Mouse (Mus musculus) myocyte (in vitro differentiated cells): ENCODE measurements around the gene Tnfrsf12a. TPM values are rescaled to one million over a fixed set of nuclear protein-coding genes. Genes with fewer than 3 reads are reported as not detected.

Experiments
- H3K27me3 ChIP-seq: one replicate; pipeline ENCODE4 v1.6.1; 2011; ENCODE audit not compliant: control insufficient read depth, insufficient read depth, insufficient read length
- H3K36me3 ChIP-seq: one replicate; pipeline ENCODE4 v1.6.1; 2011; ENCODE audit not compliant: control insufficient read depth, insufficient read depth
- H3K4me2 ChIP-seq: one replicate; pipeline ENCODE4 v1.6.1; 2011; ENCODE audit warnings: low read depth, control low read depth
- H3K4me3 ChIP-seq: one replicate; pipeline ENCODE4 v1.5.1; 2011; ENCODE audit warnings: mild to moderate bottlenecking, control low read depth, moderate library complexity
- H3K79me2 ChIP-seq: one replicate; pipeline ENCODE4 v1.6.1; 2011; ENCODE audit not compliant: control insufficient read depth, insufficient read depth
- H3ac ChIP-seq: one replicate; pipeline ENCODE4 v1.6.1; 2011; ENCODE audit not compliant: control insufficient read depth, insufficient read length
- CEBPB ChIP-seq: IDR thresholded peaks from 2 replicates; pipeline ENCODE4 v1.6.1; 2011; ENCODE audit warnings: mild to moderate bottlenecking, moderate library complexity; ENCODE audit not compliant: poor library complexity, insufficient read depth, severe bottlenecking
- E2F4 ChIP-seq: IDR thresholded peaks from one replicate; pipeline ENCODE4 v1.6.1; 2011; ENCODE audit warnings: mild to moderate bottlenecking, control low read depth, moderate library complexity; ENCODE audit not compliant: insufficient read depth
- MAX ChIP-seq: IDR thresholded peaks from one replicate; pipeline ENCODE4 v1.6.1; 2011; ENCODE audit warnings: low read depth, mild to moderate bottlenecking, control low read depth
- MYOD1 ChIP-seq, 3 experiments: IDR thresholded peaks; one replicate each; pipeline ENCODE4 v1.6.1; 2011; ENCODE audit warnings: control low read depth in 2 of 3, low read depth in 2 of 3, mild to moderate bottlenecking in 2 of 3, moderate library complexity in 1 of 3; ENCODE audit not compliant: insufficient read length in 2 of 3, control insufficient read depth in 1 of 3
- MYOG ChIP-seq, 3 experiments: IDR thresholded peaks; one replicate each; pipeline ENCODE4 v1.6.1; 2011; ENCODE audit warnings: control low read depth in 2 of 3, low read depth in 2 of 3, mild to moderate bottlenecking in 2 of 3; ENCODE audit not compliant: insufficient read length in 2 of 3, control insufficient read depth in 1 of 3, insufficient read depth in 1 of 3
- POLR2A ChIP-seq: IDR thresholded peaks from one replicate; pipeline ENCODE4 v1.6.1; 2011; ENCODE audit warnings: low read depth, mild to moderate bottlenecking, control low read depth, moderate library complexity; ENCODE audit not compliant: insufficient read length
- POLR2AphosphoS2 ChIP-seq: IDR thresholded peaks from one replicate; pipeline ENCODE4 v1.6.1; 2011; ENCODE audit warnings: low read depth, control low read depth; ENCODE audit not compliant: insufficient read length
- REST ChIP-seq: IDR thresholded peaks from one replicate; pipeline ENCODE4 v1.6.1; 2011; ENCODE audit warnings: mild to moderate bottlenecking, control low read depth, moderate library complexity; ENCODE audit not compliant: insufficient read depth, insufficient read length
- SRF ChIP-seq: IDR thresholded peaks from one replicate; pipeline ENCODE4 v1.6.1; 2011; ENCODE audit warnings: low read depth; ENCODE audit not compliant: control insufficient read depth, insufficient read length
- TCF12 ChIP-seq: IDR thresholded peaks from one replicate; pipeline ENCODE4 v1.6.1; 2011; ENCODE audit warnings: mild to moderate bottlenecking, control low read depth; ENCODE audit not compliant: poor library complexity, insufficient read depth, severe bottlenecking
- TCF3 ChIP-seq: IDR thresholded peaks from one replicate; pipeline ENCODE4 v1.6.1; 2011; ENCODE audit warnings: low read depth, control low read depth; ENCODE audit not compliant: insufficient read length
- USF1 ChIP-seq: IDR thresholded peaks from one replicate; pipeline ENCODE4 v1.6.1; 2011; ENCODE audit warnings: low read depth, mild to moderate bottlenecking, control low read depth, moderate library complexity
- polyA plus RNA-seq: library from polyadenylated mRNA; unstranded; fragments of >200 nt; fragmentation: generic; extraction: Trizol; gene quantifications from one replicate; pipeline ENCODE4 v1.2.1, GENCODE M21; 2012; ENCODE audit warnings: missing spikeins

The Tnfrsf12a gene
- polyA plus RNA-seq, 1 experiment, result 328 TPM

DNA sequence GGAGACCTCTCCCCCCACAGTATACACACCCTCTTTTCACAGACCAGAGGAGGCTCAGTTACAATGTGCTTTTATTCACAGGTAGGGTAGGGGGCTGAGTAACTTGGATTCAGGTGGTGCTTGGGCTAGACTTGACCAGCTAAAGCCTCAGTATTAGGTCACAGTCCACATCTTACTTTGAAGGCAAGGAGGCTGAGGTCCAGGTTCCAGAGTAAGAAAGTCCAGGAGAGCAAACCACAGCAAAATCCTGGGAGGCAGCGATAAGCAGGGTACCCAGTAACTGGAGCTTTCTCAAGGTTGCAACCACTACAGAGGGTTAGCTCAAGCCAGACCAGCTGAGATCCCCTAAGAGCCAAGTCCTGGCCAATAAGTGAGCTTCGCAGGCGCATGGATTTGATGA, 5.3 kb upstream of the Tnfrsf12a start:
- no peak for TF ChIP-seq TCF3
- H3K27me3 ChIP-seq, result no peaks in the 10 kb centered on the region
- H3K4me3 ChIP-seq, result no peak overlapping the region
- no peaks in the 10 kb centered on the region for H3K36me3 ChIP-seq
- H3K79me2 ChIP-seq, result no peaks in the 10 kb centered on the region
- no peak overlapping the region for H3K4me2 ChIP-seq
- H3ac ChIP-seq, result no peak overlapping the region

GRCm38 (mm10) chr17:23682092-23682491, 4.8 kb upstream of the Tnfrsf12a start:
- TF ChIP-seq POLR2A, result no peak
- TF ChIP-seq MAX, result no peak
- TF ChIP-seq CEBPB, result no peak
- no peak for TF ChIP-seq SRF
- no peak for TF ChIP-seq E2F4
- no peak for TF ChIP-seq REST
- TF ChIP-seq MYOD1 (IDR thresholded peaks at IDR 0.05; ENCODE audit: control insufficient read depth in 1 of 3, insufficient read length in 2 of 3, low read depth in 2 of 3), result no peak
- TF ChIP-seq USF1, result no peak
- TF ChIP-seq POLR2AphosphoS2, result no peak
- TF ChIP-seq TCF12, result no peak
- TF ChIP-seq TCF3, result no peak
- no peak for TF ChIP-seq MYOG (IDR thresholded peaks at IDR 0.05; ENCODE audit: control insufficient read depth in 1 of 3, insufficient read depth in 1 of 3, insufficient read length in 2 of 3, low read depth in 2 of 3)
- Histone ChIP-seq H3K4me3 (no peak overlapping the region), H3K4me2 (no peak overlapping the region), H3K36me3 (no peaks in the 10 kb centered on the region), H3ac (no peak overlapping the region), H3K27me3 (no peaks in the 10 kb centered on the region), H3K79me2 (peaks cover under 1% of the 10 kb centered on the region)

GRCm38 (mm10) chr17:23681086-23681485, 3.8 kb upstream of the Tnfrsf12a start:
- Histone ChIP-seq H3K36me3 (no peaks in the 10 kb centered on the region), H3K4me2 (no peak overlapping the region), H3ac (no peak overlapping the region), H3K79me2 (peaks cover 3% of the 10 kb centered on the region), H3K4me3 (no peak overlapping the region), H3K27me3 (no peaks in the 10 kb centered on the region)
- TF ChIP-seq MAX, result no peak
- no peak for TF ChIP-seq CEBPB
- no peak for TF ChIP-seq REST
- TF ChIP-seq POLR2AphosphoS2, result no peak
- TF ChIP-seq MYOD1 (IDR thresholded peaks at IDR 0.05; ENCODE audit: control insufficient read depth in 1 of 3, insufficient read length in 2 of 3, low read depth in 2 of 3), result no peak
- TF ChIP-seq TCF3, result no peak
- TF ChIP-seq USF1, result no peak

- H3ac ChIP-seq, result no peak overlapping the region
- no peak overlapping the region for H3K4me2 ChIP-seq
- no peak for TF ChIP-seq E2F4
- no peak for TF ChIP-seq CEBPB
- no peak for TF ChIP-seq TCF12
- no peak for TF ChIP-seq MAX
- TF ChIP-seq REST, result no peak
- TF ChIP-seq MYOD1 (IDR thresholded peaks at IDR 0.05; ENCODE audit: control insufficient read depth in 1 of 3, insufficient read length in 2 of 3, low read depth in 2 of 3), result no peak
- no peaks in the 10 kb centered on the region for H3K27me3 ChIP-seq
- no peaks in the 10 kb centered on the region for H3K36me3 ChIP-seq
- H3K4me3 ChIP-seq, result no peak overlapping the region
- peaks cover 3% of the 10 kb centered on the region for H3K79me2 ChIP-seq
Measured at GRCm38 (mm10) chr17:23680336-23680735, 3.1 kb upstream of the Tnfrsf12a start.

DNA sequence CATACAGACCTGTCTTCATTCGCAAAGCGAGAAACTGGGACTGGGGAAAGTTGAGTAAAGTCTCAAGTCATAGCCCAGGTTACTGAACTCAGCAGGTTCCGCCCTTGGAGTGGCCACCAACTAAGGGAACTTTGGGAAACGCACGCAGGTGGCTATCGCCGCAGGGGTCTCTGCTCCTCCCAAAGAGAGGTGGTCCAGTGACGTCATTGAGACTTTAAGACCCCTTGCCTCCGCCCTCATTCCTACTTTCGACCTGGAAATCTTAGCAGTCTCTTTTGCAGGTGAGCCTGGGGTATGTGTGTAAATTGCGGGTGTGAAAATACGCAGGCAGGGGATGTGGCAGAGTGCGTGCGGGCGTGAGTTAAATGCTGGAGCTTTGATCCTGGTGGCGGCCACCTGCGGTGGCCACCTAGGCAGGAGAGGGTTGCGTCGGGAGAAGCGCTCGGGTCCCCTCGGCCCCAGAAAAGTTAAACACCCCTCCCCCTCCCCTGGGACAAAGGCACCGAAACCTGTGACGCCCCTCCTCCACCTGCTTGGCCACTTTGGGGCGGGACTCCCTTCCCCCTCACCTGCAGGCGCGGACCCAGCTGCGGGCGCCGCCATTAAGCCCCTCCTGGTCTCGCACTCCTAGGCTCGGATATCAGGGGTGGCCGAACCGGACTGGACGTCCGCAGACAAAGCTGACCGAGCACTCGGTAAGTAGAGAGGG, 2.0 kb upstream of the Tnfrsf12a start, which contains the start of gene Cldn6:
Cldn6 (plus strand) TSS at position 123 of the 709 bp plus-strand sequence.
- Histone ChIP-seq H3K36me3 (peaks cover 3% of the 10 kb centered on the region), H3K79me2 (peaks cover 12% of the 10 kb centered on the region), H3ac (no peak within 1 kb of the TSS), H3K4me2 (peak within 1 kb of the TSS; percentile 97), H3K4me3 (no peak within 1 kb of the TSS), H3K27me3 (no peaks in the 10 kb centered on the region)
- no peak for TF ChIP-seq MYOG (IDR thresholded peaks at IDR 0.05; ENCODE audit: control insufficient read depth in 1 of 3, insufficient read depth in 1 of 3, insufficient read length in 2 of 3, low read depth in 2 of 3)
- TF ChIP-seq MAX, result no peak
- no peak for TF ChIP-seq SRF
- no peak for TF ChIP-seq TCF12
- no peak for TF ChIP-seq E2F4
- TF ChIP-seq TCF3, result no peak
- TF ChIP-seq MYOD1 (IDR thresholded peaks at IDR 0.05; ENCODE audit: control insufficient read depth in 1 of 3, insufficient read length in 2 of 3, low read depth in 2 of 3), result no peak
- TF ChIP-seq POLR2A, result no peak
- TF ChIP-seq USF1, result no peak
- no peak for TF ChIP-seq POLR2AphosphoS2
- no peak for TF ChIP-seq CEBPB
- TF ChIP-seq REST, result no peak
